Mouse (Mus musculus) kidney, postnatal 0 days (tissue): ENCODE data around the gene Grip1. TPM values are rescaled to one million over a fixed set of nuclear protein-coding genes. Genes with fewer than 3 reads are reported as not detected.
"Not testable (repeated sequence)": the region's sequence is repeated elsewhere in the genome, so short reads cannot be mapped to it uniquely, and the experiment has no call there.

ENCODE experiments used
- ATAC-seq: fragments of 200-750 bp; cut with Nextera tagmentation; replicated peaks from 2 replicates; pipeline ENCODE4 v1.8.0; 2017; ENCODE audit warnings: low read depth, moderate number of reproducible peaks, moderate TSS enrichment, moderate library complexity; ENCODE audit not compliant: low FRiP score
- DNase-seq: peaks from one replicate; pipeline ENCODE4 v3.0.0-alpha.2; 2016; ENCODE audit warnings: low spot score
- H3K27ac ChIP-seq: fragments of 300-500 bp; sonication (generic); 2 replicates; pipeline ENCODE4 v1.5.1; 2014; ENCODE audit warnings: mild to moderate bottlenecking
- H3K27me3 ChIP-seq: fragments of 300-500 bp; sonication (generic); 2 replicates; pipeline ENCODE4 v1.6.1; 2014; ENCODE audit warnings: low read length, mixed read lengths; ENCODE audit not compliant: insufficient read depth
- H3K36me3 ChIP-seq: fragments of 300-500 bp; sonication (generic); 2 replicates; pipeline ENCODE4 v1.6.1; 2014; ENCODE audit warnings: low read length, mixed read lengths; ENCODE audit not compliant: insufficient read depth
- H3K4me1 ChIP-seq: fragments of 300-500 bp; sonication (generic); replicated peaks from 2 replicates; pipeline ENCODE4 v1.6.1; 2014; ENCODE audit warnings: antibody characterized with exemption, low read length, mixed read lengths; ENCODE audit not compliant: insufficient read depth
- H3K4me2 ChIP-seq: fragments of 300-500 bp; sonication (generic); 2 replicates; pipeline ENCODE4 v1.6.1; 2014; ENCODE audit warnings: mild to moderate bottlenecking, low read length, moderate library complexity, mixed read lengths
- H3K4me3 ChIP-seq: fragments of 300-500 bp; sonication (generic); replicated peaks from 2 replicates; pipeline ENCODE4 v1.5.1; 2014; ENCODE audit warnings: low read depth, low read length
- H3K9ac ChIP-seq: fragments of 300-500 bp; sonication (generic); 2 replicates; pipeline ENCODE4 v1.6.1; 2014; ENCODE audit warnings: low read depth, low read length
- H3K9me3 ChIP-seq: fragments of 300-500 bp; sonication (generic); replicated peaks from 2 replicates; pipeline ENCODE4 v1.6.1; 2016; ENCODE audit warnings: low read length, inconsistent platforms, mixed read lengths
- CTCF ChIP-seq: IDR thresholded peaks from 2 replicates; pipeline ENCODE4 v1.5.1; 2016; ENCODE audit warnings: antibody characterized with exemption, low read depth, mild to moderate bottlenecking, moderate library complexity
- WGBS: fragments of 180-500 bp; shearing (Covaris S2); extraction: QIAGEN DNeasy Blood & Tissue Kit; methylation state at CpG from one replicate; pipeline ENCODE4 v1.1.7; 2014; 5-methylcytosine and 5-hydroxymethylcytosine counted together
- polyA plus RNA-seq: library from polyadenylated mRNA; unstranded; fragments of >200 nt; fragmentation: Nextera tagmentation; extraction: Ambion mirVana; gene quantifications from 2 replicates; pipeline ENCODE4 v1.2.1, GENCODE M21; 2015

The Grip1 gene
- polyA plus RNA-seq, 1 experiment from 2014 or later, result 3.1 TPM

GRCm38 (mm10) chr10:120112507-120113396, 659.1 kb downstream of the Grip1 start, which contains the start of gene Helb:
Gene Helb (minus strand): TSS chr10:120112987.
- ATAC-seq (peak; percentile 99), DNase-seq (peak; percentile 96)
- TF ChIP-seq CTCF, result 0 out of 2 replicates have a peak, but pooled peaks have one; percentile 5
- Histone ChIP-seq H3K9ac (peak within 1 kb of the TSS; percentile 78), H3K27me3 (no peaks in the 10 kb centered on the region), H3K4me1 (no peaks in the 10 kb centered on the region), H3K27ac (peak within 1 kb of the TSS; percentile 77; the same call in 1 of the 2 replicates), H3K4me2 (peak within 1 kb of the TSS; percentile 92), H3K9me3 (no peaks in the 10 kb centered on the region), H3K36me3 (no peaks in the 10 kb centered on the region), H3K4me3 (peak within 1 kb of the TSS; percentile 81)
- under 1% methylated on average over 55 of the region's 55 CpGs for WGBS

DNA sequence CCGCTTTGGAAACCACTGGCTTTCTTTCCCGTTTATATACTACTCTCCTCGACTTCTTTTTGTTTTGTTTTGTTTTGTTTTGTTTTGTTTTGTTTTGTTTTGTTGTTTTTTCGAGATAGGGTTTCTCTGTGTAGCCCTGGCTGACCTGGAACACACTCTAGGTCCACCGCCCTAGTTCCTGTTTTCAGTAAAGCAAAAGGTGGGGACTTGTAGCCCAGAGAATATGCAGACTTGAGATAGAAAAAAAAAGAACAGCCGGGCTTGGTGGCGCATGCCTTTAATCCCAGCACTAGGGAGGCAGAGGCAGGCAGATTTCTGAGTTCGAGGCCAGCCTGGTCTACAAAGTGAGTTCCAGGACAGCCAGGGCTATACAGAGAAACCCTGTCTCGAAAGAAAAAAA, 659.9 kb downstream of the Grip1 start:
- DNase-seq, H3K36me3 ChIP-seq, H3K27ac ChIP-seq, H3K9ac ChIP-seq, H3K9me3 ChIP-seq, H3K27me3 ChIP-seq, H3K4me1 ChIP-seq, ATAC-seq: not testable (repeated sequence)
- 64% methylated on average over 9 of the region's 9 CpGs for WGBS
- Histone ChIP-seq H3K4me2 (peak overlapping the region; percentile 92), H3K4me3 (peak overlapping the region; percentile 81; the same call in 1 of the 2 replicates)

GRCm38 (mm10) chr10:120113980-120114379, 660.4 kb downstream of the Grip1 start:
- Histone ChIP-seq H3K9me3 (no peaks in the 10 kb centered on the region), H3K4me3 (no peak overlapping the region), H3K36me3 (no peaks in the 10 kb centered on the region), H3K27ac (no peak overlapping the region), H3K4me1 (no peaks in the 10 kb centered on the region), H3K9ac (no peak overlapping the region), H3K4me2 (no peak overlapping the region), H3K27me3 (no peaks in the 10 kb centered on the region)
- no peak for DNase-seq
- WGBS, result 87% methylated on average over 6 of the region's 6 CpGs
- no peak for ATAC-seq
- no peak for TF ChIP-seq CTCF

- H3K4me3 ChIP-seq, result no peak overlapping the region
- no peaks in the 10 kb centered on the region for H3K4me1 ChIP-seq
- no peak for DNase-seq
- H3K9ac ChIP-seq, result no peak overlapping the region
- H3K27me3 ChIP-seq, result no peaks in the 10 kb centered on the region
- WGBS, result 47% methylated on average over 7 of the region's 7 CpGs
- no peaks in the 10 kb centered on the region for H3K36me3 ChIP-seq
- no peak for ATAC-seq
- H3K27ac ChIP-seq, result no peak overlapping the region
- no peak overlapping the region for H3K4me2 ChIP-seq
- TF ChIP-seq CTCF, result no peak
- no peaks in the 10 kb centered on the region for H3K9me3 ChIP-seq
These were observed 660.9 kb downstream of the Grip1 start for GRCm38 (mm10) chr10:120114493-120114892.

- no peak for DNase-seq
- ATAC-seq, result no peak
- no peak for TF ChIP-seq CTCF
- Histone ChIP-seq H3K9ac (no peak overlapping the region), H3K4me1 (no peaks in the 10 kb centered on the region), H3K27ac (no peak overlapping the region), H3K36me3 (no peaks in the 10 kb centered on the region), H3K4me2 (no peak overlapping the region), H3K9me3 (no peaks in the 10 kb centered on the region), H3K27me3 (no peaks in the 10 kb centered on the region), H3K4me3 (no peak overlapping the region)
- WGBS, result 97% methylated on average over 1 of the region's 1 CpGs
These were observed 661.6 kb downstream of the Grip1 start for GRCm38 (mm10) chr10:120115249-120115648.

DNA sequence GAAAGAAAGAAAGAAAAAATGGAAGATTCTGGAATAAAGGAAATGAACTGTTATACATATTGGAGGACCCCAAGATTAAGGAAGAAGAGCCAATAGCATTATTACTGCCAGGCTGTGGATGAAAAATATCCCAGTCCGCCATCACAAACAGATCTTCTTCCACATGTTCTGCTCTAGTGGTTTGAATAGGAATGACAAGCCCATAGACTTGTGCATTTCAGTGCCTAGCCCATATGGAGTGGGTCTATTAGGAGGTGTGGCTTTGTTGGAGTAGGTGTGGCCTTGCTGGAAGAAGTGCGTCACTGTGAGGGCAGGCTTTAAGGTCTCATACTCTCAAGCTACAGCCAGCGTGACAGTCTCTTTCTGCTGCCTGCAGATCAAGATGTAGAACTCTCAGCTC, 670.1 kb downstream of the Grip1 start:
- Histone ChIP-seq H3K4me3 (no peak overlapping the region), H3K36me3 (no peaks in the 10 kb centered on the region), H3K27ac (no peak overlapping the region), H3K4me1 (no peaks in the 10 kb centered on the region), H3K9ac (no peak overlapping the region), H3K9me3 (no peaks in the 10 kb centered on the region), H3K4me2 (no peak overlapping the region), H3K27me3 (no peaks in the 10 kb centered on the region)
- ATAC-seq, result no peak
- no peak for DNase-seq
- TF ChIP-seq CTCF, result no peak
- WGBS, result 91% methylated on average over 3 of the region's 3 CpGs
